Mouse (Mus musculus) limb, embryonic 12.5 days (tissue): ENCODE measurements around the gene Msh5. TPM values are rescaled to one million over a fixed set of nuclear protein-coding genes. Genes with fewer than 3 reads are reported as not detected.

Experiments used
- ATAC-seq: fragments of 200-750 bp; cut with Nextera tagmentation; 2 replicates; pipeline ENCODE4 v1.8.0; 2017; ENCODE audit warnings: low read depth, moderate TSS enrichment; ENCODE audit not compliant: insufficient number of reproducible peaks, insufficient read depth, low FRiP score, low TSS enrichment
- H3K27ac ChIP-seq: fragments of 300-500 bp; sonication (generic); 2 replicates; pipeline ENCODE4 v1.5.1; 2016; ENCODE audit warnings: mild to moderate bottlenecking, moderate library complexity
- H3K27me3 ChIP-seq: fragments of 300-500 bp; sonication (generic); 2 replicates; pipeline ENCODE4 v1.6.1; 2016; ENCODE audit warnings: mild to moderate bottlenecking, moderate library complexity
- H3K36me3 ChIP-seq: fragments of 300-500 bp; sonication (generic); 2 replicates; pipeline ENCODE4 v1.6.1; 2016; ENCODE audit warnings: mild to moderate bottlenecking, moderate library complexity
- H3K4me1 ChIP-seq: fragments of 300-500 bp; sonication (generic); replicated peaks from 2 replicates; pipeline ENCODE4 v1.6.1; 2016
- H3K4me2 ChIP-seq: fragments of 300-500 bp; sonication (generic); 2 replicates; pipeline ENCODE4 v1.6.1; 2016; ENCODE audit warnings: mild to moderate bottlenecking, moderate library complexity
- H3K4me3 ChIP-seq: fragments of 300-500 bp; sonication (generic); replicated peaks from 2 replicates; pipeline ENCODE4 v1.5.1; 2016; ENCODE audit warnings: mild to moderate bottlenecking
- H3K9ac ChIP-seq: fragments of 300-500 bp; sonication (generic); replicated peaks from 2 replicates; pipeline ENCODE4 v1.6.1; 2016; ENCODE audit warnings: mild to moderate bottlenecking, moderate library complexity
- H3K9me3 ChIP-seq: fragments of 300-500 bp; sonication (generic); 2 replicates; pipeline ENCODE4 v1.6.1; 2016; ENCODE audit warnings: mild to moderate bottlenecking, moderate library complexity
- WGBS: fragments of 180-500 bp; shearing (Covaris S2); methylation state at CpG from one replicate; pipeline ENCODE4 v1.1.7; 2016; 5-methylcytosine and 5-hydroxymethylcytosine counted together
- polyA plus RNA-seq: library from polyadenylated mRNA; unstranded; fragments of >200 nt; fragmentation: Nextera tagmentation; extraction: Ambion mirVana; gene quantifications from 2 replicates; pipeline ENCODE4 v1.2.1, GENCODE M21; 2016

Msh5 gene
- polyA plus RNA-seq, 1 experiment from 2014 or later = 3.4 TPM

GRCm38 (mm10) chr17:35028315-35028714 lies 18.2 kb downstream of the Msh5 start:
- H3K9ac ChIP-seq = no peak overlapping the region
- no peaks in the 10 kb centered on the region for H3K27me3 ChIP-seq
- no peak overlapping the region for H3K4me2 ChIP-seq
- H3K9me3 ChIP-seq = no peaks in the 10 kb centered on the region
- no peak for ATAC-seq
- no peak overlapping the region for H3K27ac ChIP-seq
- 66% methylated on average over 2 of the region's 2 CpGs for WGBS
- no peaks in the 10 kb centered on the region for H3K36me3 ChIP-seq
- no peak overlapping the region for H3K4me3 ChIP-seq
- peaks cover 17% of the 10 kb centered on the region for H3K4me1 ChIP-seq

- 34% methylated on average over 13 of the region's 13 CpGs for WGBS
- ATAC-seq = 0 out of 2 replicates have a peak, but pooled peaks have one; percentile 50
- H3K36me3 ChIP-seq = no peaks in the 10 kb centered on the region
- no peaks in the 10 kb centered on the region for H3K9me3 ChIP-seq
- peak within 1 kb of the TSS; percentile 12; the same call in 1 of the 2 replicates for H3K4me3 ChIP-seq
- H3K27ac ChIP-seq = peak within 1 kb of the TSS; percentile 63
- 0 out of 2 replicates have a peak within 1 kb of the TSS, but pooled peaks have one; percentile 8 for H3K9ac ChIP-seq
- peaks cover 17% of the 10 kb centered on the region for H3K4me1 ChIP-seq
- H3K27me3 ChIP-seq = no peaks in the 10 kb centered on the region
- H3K4me2 ChIP-seq = peak within 1 kb of the TSS; percentile 18
Measured at GRCm38 (mm10) chr17:35027277-35028068, 19.1 kb downstream of the Msh5 start, which contains the start of gene Sapcd1. Gene Sapcd1, minus strand, starts transcription at chr17:35028016.

GRCm38 (mm10) chr17:35026206-35026605 lies 20.3 kb downstream of the Msh5 start:
- H3K9ac ChIP-seq = no peak overlapping the region
- ATAC-seq = no peak
- peaks cover 23% of the 10 kb centered on the region for H3K4me1 ChIP-seq
- H3K27me3 ChIP-seq = no peaks in the 10 kb centered on the region
- no peak overlapping the region for H3K4me3 ChIP-seq
- H3K36me3 ChIP-seq = no peaks in the 10 kb centered on the region
- H3K4me2 ChIP-seq = no peak overlapping the region
- H3K9me3 ChIP-seq = no peaks in the 10 kb centered on the region
- H3K27ac ChIP-seq = no peak overlapping the region; the same call in 1 of the 2 replicates
- WGBS = 84% methylated on average over 5 of the region's 5 CpGs

GRCm38 (mm10) chr17:35024691-35025488 lies 21.7 kb downstream of the Msh5 start:
- 62% methylated on average over 9 of the region's 10 CpGs for WGBS
- Histone ChIP-seq H3K27me3 (no peaks in the 10 kb centered on the region), H3K4me1 (peaks cover 24% of the 10 kb centered on the region), H3K4me2 (no peak overlapping the region), H3K4me3 (no peak overlapping the region), H3K9me3 (no peaks in the 10 kb centered on the region), H3K9ac (peak overlapping the region; percentile 45; the same call in 1 of the 2 replicates), H3K27ac (no peak overlapping the region), H3K36me3 (no peaks in the 10 kb centered on the region)
- no peak for ATAC-seq

GRCm38 (mm10) chr17:35024261-35024660 lies 22.3 kb downstream of the Msh5 start:
- Histone ChIP-seq H3K9me3 (no peaks in the 10 kb centered on the region), H3K27me3 (no peaks in the 10 kb centered on the region), H3K4me1 (peaks cover 20% of the 10 kb centered on the region), H3K36me3 (no peaks in the 10 kb centered on the region), H3K4me3 (no peak overlapping the region), H3K27ac (no peak overlapping the region), H3K9ac (peak overlapping the region; percentile 45; the same call in 1 of the 2 replicates), H3K4me2 (no peak overlapping the region)
- 82% methylated on average over 13 of the region's 13 CpGs for WGBS
- ATAC-seq = no peak

GRCm38 (mm10) chr17:35023756-35024155 lies 22.8 kb downstream of the Msh5 start:
- 71% methylated on average over 4 of the region's 4 CpGs for WGBS
- Histone ChIP-seq H3K4me1 (peaks cover 20% of the 10 kb centered on the region), H3K9me3 (no peaks in the 10 kb centered on the region), H3K4me3 (no peak overlapping the region), H3K4me2 (no peak overlapping the region), H3K9ac (no peak overlapping the region), H3K27me3 (no peaks in the 10 kb centered on the region), H3K36me3 (no peaks in the 10 kb centered on the region), H3K27ac (no peak overlapping the region)
- ATAC-seq = no peak

- Histone ChIP-seq H3K4me1 (peaks cover 20% of the 10 kb centered on the region), H3K9me3 (no peaks in the 10 kb centered on the region), H3K9ac (0 out of 2 replicates have a peak overlapping the region, but pooled peaks have one; percentile 0), H3K36me3 (no peaks in the 10 kb centered on the region), H3K4me2 (no peak overlapping the region), H3K27me3 (no peaks in the 10 kb centered on the region), H3K27ac (no peak overlapping the region), H3K4me3 (no peak overlapping the region)
- WGBS = 80% methylated on average over 5 of the region's 5 CpGs
- no peak for ATAC-seq
Measured at GRCm38 (mm10) chr17:35023221-35023620, 23.3 kb downstream of the Msh5 start.

- Histone ChIP-seq H3K4me3 (no peak overlapping the region), H3K4me1 (peaks cover 20% of the 10 kb centered on the region), H3K9ac (no peak overlapping the region), H3K36me3 (no peaks in the 10 kb centered on the region), H3K27ac (no peak overlapping the region), H3K9me3 (no peaks in the 10 kb centered on the region), H3K4me2 (no peak overlapping the region), H3K27me3 (no peaks in the 10 kb centered on the region)
- no peak for ATAC-seq
- 94% methylated on average over 8 of the region's 8 CpGs for WGBS
Measured at GRCm38 (mm10) chr17:35022541-35023060, 23.9 kb downstream of the Msh5 start.

GRCm38 (mm10) chr17:35021842-35022477 lies 24.6 kb downstream of the Msh5 start:
- no peak for ATAC-seq
- peaks cover 14% of the 10 kb centered on the region for H3K4me1 ChIP-seq
- no peaks in the 10 kb centered on the region for H3K9me3 ChIP-seq
- peaks cover 3% of the 10 kb centered on the region; the same call in 1 of the 2 replicates for H3K36me3 ChIP-seq
- H3K4me3 ChIP-seq = no peak overlapping the region
- no peak overlapping the region; the same call in 1 of the 2 replicates for H3K9ac ChIP-seq
- WGBS = 74% methylated on average over 6 of the region's 6 CpGs
- no peak overlapping the region for H3K4me2 ChIP-seq
- H3K27ac ChIP-seq = no peak overlapping the region
- no peaks in the 10 kb centered on the region for H3K27me3 ChIP-seq

GRCm38 (mm10) chr17:35021163-35021808 lies 25.3 kb downstream of the Msh5 start:
- Histone ChIP-seq H3K36me3 (peaks cover 10% of the 10 kb centered on the region), H3K9me3 (no peaks in the 10 kb centered on the region), H3K9ac (no peak overlapping the region; the same call in 1 of the 2 replicates), H3K4me3 (peak overlapping the region; percentile 14; the same call in 1 of the 2 replicates), H3K27ac (0 out of 2 replicates have a peak overlapping the region, but pooled peaks have one; percentile 45), H3K4me2 (peak overlapping the region; percentile 33), H3K4me1 (peaks cover 13% of the 10 kb centered on the region), H3K27me3 (no peaks in the 10 kb centered on the region)
- WGBS = 19% methylated on average over 17 of the region's 17 CpGs
- ATAC-seq = 0 out of 2 replicates have a peak, but pooled peaks have one; percentile 27
